Mouse (Mus musculus) testis, adult 2 months (tissue): ENCODE measurements at regions not wholly inside any gene's neighbourhood (a gene's known extent, or its start where the extent isn't known, plus 50 kb on each side); places are given as distances from the start of the nearest gene placed in this dataset.

Experiments used
- H3K27ac ChIP-seq: fragments of 200-500 bp; 2 replicates; pipeline ENCODE4 v1.5.1; 2012; ENCODE audit warnings: low read depth, low read length; ENCODE audit not compliant: control insufficient read depth, insufficient read depth
- H3K27me3 ChIP-seq: fragments of 200-500 bp; 2 replicates; pipeline ENCODE4 v1.6.1; 2012; ENCODE audit warnings: mild to moderate bottlenecking, low read length, moderate library complexity; ENCODE audit not compliant: control insufficient read depth, insufficient read depth
- H3K36me3 ChIP-seq: fragments of 200-500 bp; 2 replicates; pipeline ENCODE4 v1.6.1; 2012; ENCODE audit warnings: mild to moderate bottlenecking, low read length; ENCODE audit not compliant: control insufficient read depth, insufficient read depth
- H3K4me1 ChIP-seq: fragments of 200-500 bp; 2 replicates; pipeline ENCODE4 v1.6.1; 2012; ENCODE audit warnings: low read length; ENCODE audit not compliant: control insufficient read depth, insufficient read depth
- H3K4me3 ChIP-seq: fragments of 200-500 bp; 2 replicates; pipeline ENCODE4 v1.5.1; 2012; ENCODE audit warnings: low read depth, mild to moderate bottlenecking, low read length, moderate library complexity, mixed read lengths; ENCODE audit not compliant: control insufficient read depth
- CTCF ChIP-seq: fragments of 200-500 bp; IDR thresholded peaks from 2 replicates; pipeline ENCODE4 v1.5.1; 2012; ENCODE audit warnings: low read depth, mild to moderate bottlenecking, inconsistent platforms, low read length, moderate library complexity; ENCODE audit not compliant: control insufficient read depth, insufficient read depth, insufficient replicate concordance
- POLR2A ChIP-seq: fragments of 200-500 bp; IDR thresholded peaks from 2 replicates; pipeline ENCODE4 v1.6.1; 2012; ENCODE audit warnings: low read depth, mild to moderate bottlenecking, inconsistent platforms, low read length, moderate library complexity; ENCODE audit not compliant: control insufficient read depth

GRCm38 (mm10) chr14:24760926-24761325, 274.0 kb downstream of the Rps24 start:
- Histone ChIP-seq H3K27ac (no peak overlapping the region), H3K4me3 (no peak overlapping the region), H3K27me3 (no peaks in the 10 kb centered on the region), H3K36me3 (no peaks in the 10 kb centered on the region), H3K4me1 (no peaks in the 10 kb centered on the region)
- TF ChIP-seq CTCF (no peak), POLR2A (no peak)

DNA sequence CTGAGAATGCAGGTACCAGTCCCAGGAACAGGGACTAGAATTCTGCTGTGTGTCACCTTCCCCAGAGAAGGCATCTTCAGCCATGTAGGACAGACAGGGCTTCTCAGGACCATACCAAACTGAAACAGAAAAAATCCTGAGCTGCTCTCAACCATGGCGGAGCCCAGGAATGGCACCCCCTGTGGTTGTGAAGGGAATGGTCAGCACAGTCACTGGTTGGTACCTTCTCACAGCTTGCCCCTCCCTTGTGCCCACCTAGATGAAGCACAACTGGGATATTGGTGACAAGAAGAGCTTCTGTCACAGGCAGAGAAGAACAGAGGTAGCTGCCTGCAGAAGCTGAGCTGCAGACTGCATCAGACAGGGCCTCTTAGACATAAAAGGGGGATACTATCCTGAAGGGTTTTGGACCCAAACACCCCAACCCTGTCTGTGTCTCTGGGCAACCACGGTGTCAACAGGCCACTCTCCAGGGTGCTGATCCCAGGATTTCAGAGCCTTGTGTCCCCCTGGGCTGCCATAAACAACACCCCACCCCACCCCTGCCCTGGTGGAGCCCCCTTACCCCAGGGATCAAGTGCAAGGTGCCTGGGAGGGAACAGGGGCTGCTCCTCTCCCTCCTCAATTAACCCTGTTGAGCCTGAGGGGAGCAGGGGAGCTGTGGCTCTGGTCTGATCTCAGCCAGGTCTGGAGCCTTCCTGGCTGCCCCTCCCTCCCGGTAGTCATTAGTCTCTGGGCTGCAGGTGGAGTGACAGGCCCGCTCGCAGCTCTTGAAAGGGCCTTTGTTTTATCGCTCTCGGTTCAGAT, 275.7 kb downstream of the Rps24 start:
- no peak overlapping the region for H3K27ac ChIP-seq
- H3K4me3 ChIP-seq: no peak overlapping the region
- H3K27me3 ChIP-seq: no peaks in the 10 kb centered on the region
- TF ChIP-seq CTCF (no peak), POLR2A (no peak)
- no peaks in the 10 kb centered on the region for H3K4me1 ChIP-seq
- H3K36me3 ChIP-seq: no peaks in the 10 kb centered on the region

- Histone ChIP-seq H3K4me1 (no peaks in the 10 kb centered on the region), H3K4me3 (no peak overlapping the region), H3K27ac (no peak overlapping the region), H3K36me3 (no peaks in the 10 kb centered on the region), H3K27me3 (no peaks in the 10 kb centered on the region)
- TF ChIP-seq POLR2A: no peak
- TF ChIP-seq CTCF: no peak
Observed at GRCm38 (mm10) chr14:24763275-24763812, 276.4 kb downstream of the Rps24 start.

DNA sequence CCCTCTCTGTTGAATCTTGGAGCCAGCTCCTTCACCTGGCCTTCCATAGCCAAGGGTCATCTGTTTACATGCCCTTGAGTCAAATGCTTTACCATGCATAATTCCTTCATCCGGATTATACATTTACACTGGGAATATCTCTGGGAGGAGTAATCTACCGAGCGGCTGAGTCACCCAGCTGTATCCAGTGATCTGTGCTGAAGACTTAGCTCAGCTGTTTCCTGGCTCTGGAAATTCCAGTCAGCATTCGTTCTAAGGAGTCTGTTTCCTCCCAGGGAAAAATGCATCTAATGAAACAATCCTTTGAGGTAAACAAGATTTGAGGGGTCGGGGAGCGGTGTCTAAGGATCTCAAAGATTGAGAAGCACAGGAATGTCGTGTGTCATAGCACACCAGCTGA, 276.9 kb downstream of the Rps24 start:
- Histone ChIP-seq H3K36me3 (no peaks in the 10 kb centered on the region), H3K4me1 (no peaks in the 10 kb centered on the region), H3K4me3 (no peak overlapping the region), H3K27me3 (no peaks in the 10 kb centered on the region), H3K27ac (no peak overlapping the region)
- no peak for TF ChIP-seq CTCF
- no peak for TF ChIP-seq POLR2A

- H3K27me3 ChIP-seq: no peaks in the 10 kb centered on the region
- TF ChIP-seq POLR2A: no peak
- no peak for TF ChIP-seq CTCF
- H3K27ac ChIP-seq: no peak overlapping the region
- no peaks in the 10 kb centered on the region for H3K4me1 ChIP-seq
- H3K4me3 ChIP-seq: no peak overlapping the region
- no peaks in the 10 kb centered on the region for H3K36me3 ChIP-seq
Observed at GRCm38 (mm10) chr14:24766260-24766659, 279.3 kb downstream of the Rps24 start.

DNA sequence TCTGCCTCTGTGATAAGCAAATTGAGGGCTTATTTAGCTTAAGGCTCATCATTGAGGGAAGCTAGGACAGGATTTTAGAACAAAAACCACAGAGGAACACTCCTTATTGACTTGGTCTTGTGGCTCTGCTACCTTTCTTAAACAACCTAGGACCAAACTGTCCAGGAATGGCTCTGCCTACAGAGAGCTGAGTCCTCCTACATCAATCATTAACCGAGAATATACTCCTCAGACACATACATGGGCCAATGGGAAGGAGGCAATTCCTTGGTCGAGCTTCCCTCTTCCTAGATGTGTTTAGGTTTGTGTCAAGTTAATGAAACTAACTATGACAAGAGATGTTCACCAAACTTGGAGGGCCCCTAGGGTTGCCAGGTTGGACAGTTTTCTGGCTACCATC, 279.8 kb downstream of the Rps24 start:
- Histone ChIP-seq H3K36me3 (no peaks in the 10 kb centered on the region), H3K27me3 (no peaks in the 10 kb centered on the region), H3K4me1 (no peaks in the 10 kb centered on the region), H3K4me3 (no peak overlapping the region), H3K27ac (no peak overlapping the region)
- TF ChIP-seq CTCF: no peak
- TF ChIP-seq POLR2A: no peak

DNA sequence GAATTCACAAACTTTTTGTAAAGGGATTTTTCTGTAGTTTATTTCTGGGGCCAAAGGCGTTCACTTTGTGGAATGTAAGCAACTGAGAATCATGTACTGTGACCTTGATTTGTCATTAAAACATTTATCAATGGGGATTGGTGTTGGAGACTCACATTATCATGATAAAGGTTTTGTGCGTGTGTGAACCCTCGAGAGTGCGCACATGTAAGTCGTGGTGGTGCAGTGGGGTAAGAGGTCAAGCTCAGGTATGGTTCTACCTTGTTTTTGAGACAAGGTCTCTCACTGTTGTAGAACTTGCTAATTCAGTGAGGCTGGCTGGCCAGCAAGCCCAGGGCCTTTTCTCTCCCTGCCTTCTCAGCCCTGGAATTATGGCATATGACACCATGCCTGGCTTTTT, 280.4 kb downstream of the Rps24 start:
- no peaks in the 10 kb centered on the region for H3K36me3 ChIP-seq
- no peaks in the 10 kb centered on the region for H3K27me3 ChIP-seq
- H3K4me3 ChIP-seq: no peak overlapping the region
- no peak overlapping the region for H3K27ac ChIP-seq
- TF ChIP-seq CTCF (no peak), POLR2A (no peak)
- H3K4me1 ChIP-seq: no peaks in the 10 kb centered on the region

DNA sequence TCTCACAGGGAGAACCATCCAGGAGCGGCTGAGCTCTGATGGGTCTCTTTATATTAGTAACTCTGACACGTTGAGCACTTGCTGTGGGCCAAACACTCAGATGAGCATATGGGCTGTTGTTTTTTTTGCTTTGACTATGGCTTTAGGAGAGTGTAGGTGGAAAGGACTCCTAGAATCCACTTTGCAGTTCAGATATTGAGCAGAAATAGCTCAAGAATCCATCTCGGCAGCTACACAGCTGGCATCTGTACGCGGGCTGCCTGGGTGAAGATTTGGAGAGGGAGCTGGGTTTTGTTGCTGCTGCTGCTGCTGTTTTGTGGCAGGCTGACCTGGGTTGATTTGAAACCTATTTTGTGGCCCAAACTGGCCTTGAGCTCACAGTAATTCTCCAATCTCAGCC, 281.0 kb downstream of the Rps24 start:
- Histone ChIP-seq H3K4me3 (no peak overlapping the region), H3K4me1 (no peaks in the 10 kb centered on the region), H3K36me3 (no peaks in the 10 kb centered on the region), H3K27ac (no peak overlapping the region), H3K27me3 (no peaks in the 10 kb centered on the region)
- TF ChIP-seq POLR2A: no peak
- no peak for TF ChIP-seq CTCF
